Mouse (Mus musculus): Measurements from ENCODE around the gene Mark3. TPM values are rescaled to one million over a fixed set of nuclear protein-coding genes. Genes with fewer than 3 reads are reported as not detected.

The Mark3 gene
- polyA plus RNA-seq, 1 experiment from 2014 or later, result 25.7 TPM

DNA sequence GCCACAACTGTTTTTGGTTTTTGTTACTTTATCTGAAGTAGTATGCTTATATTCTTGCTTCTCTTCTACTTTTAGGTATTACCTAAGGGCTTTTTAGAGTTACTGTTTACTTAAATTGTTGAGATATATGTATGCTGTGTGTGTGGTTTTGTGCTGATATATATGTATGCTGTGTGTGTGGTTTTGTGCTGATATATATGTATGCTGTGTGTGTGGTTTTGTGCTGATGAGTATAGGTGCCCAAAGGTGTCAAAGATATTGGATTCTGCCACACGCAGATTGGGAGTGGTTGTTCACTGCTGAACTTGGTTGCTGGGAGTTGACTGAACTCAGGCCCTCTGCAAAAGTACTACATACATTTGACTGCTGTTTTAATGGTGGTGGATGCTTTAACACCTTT, 24.6 kb downstream of the Mark3 start:
- H3K27me3 ChIP-seq (ENCODE audit: control insufficient read depth, insufficient read depth, low read length), result no peaks in the 10 kb centered on the region
- H3K9me3 ChIP-seq (replicated peaks; ENCODE audit: control insufficient read depth, low read length), result no peaks in the 10 kb centered on the region
- no peak overlapping the region for H3K4me2 ChIP-seq (ENCODE audit: low read depth, low read length)
- H3K4me1 ChIP-seq (ENCODE audit: control insufficient read depth, insufficient read depth, low read length), result no peaks in the 10 kb centered on the region
- WGBS, result 95% methylated on average over 1 of the region's 1 CpGs
- no peak overlapping the region for H3K4me3 ChIP-seq (ENCODE audit: low read length)
- no peak overlapping the region for H3K9ac ChIP-seq (ENCODE audit: low read length)
- no peak overlapping the region for H3K27ac ChIP-seq (ENCODE audit: low read length)
- no peak for ATAC-seq (replicated peaks; ENCODE audit: extremely low read depth, insufficient read depth, low FRiP score)
- peaks cover 39% of the 10 kb centered on the region for H3K36me3 ChIP-seq (ENCODE audit: control insufficient read depth, insufficient read depth)

- H3K27me3 ChIP-seq (ENCODE audit: control insufficient read depth, insufficient read depth, low read length), result no peaks in the 10 kb centered on the region
- no peak for ATAC-seq (replicated peaks; ENCODE audit: extremely low read depth, insufficient read depth, low FRiP score)
- H3K27ac ChIP-seq (ENCODE audit: low read length), result 0 out of 2 replicates have a peak overlapping the region, but pooled peaks have one; percentile 25
- H3K9me3 ChIP-seq (replicated peaks; ENCODE audit: control insufficient read depth, low read length), result no peaks in the 10 kb centered on the region
- H3K4me2 ChIP-seq (ENCODE audit: low read depth, low read length), result no peak overlapping the region
- H3K36me3 ChIP-seq (ENCODE audit: control insufficient read depth, insufficient read depth), result peaks cover 40% of the 10 kb centered on the region
- H3K9ac ChIP-seq (ENCODE audit: low read length), result no peak overlapping the region
- no peak overlapping the region for H3K4me3 ChIP-seq (ENCODE audit: low read length)
- H3K4me1 ChIP-seq (ENCODE audit: control insufficient read depth, insufficient read depth, low read length), result no peaks in the 10 kb centered on the region
- whole genome bisulfite sequencing, result 57% methylated on average over 5 of the region's 5 CpGs
Measured at GRCm38 (mm10) chr12:111599640-111600039, 25.3 kb downstream of the Mark3 start.

DNA sequence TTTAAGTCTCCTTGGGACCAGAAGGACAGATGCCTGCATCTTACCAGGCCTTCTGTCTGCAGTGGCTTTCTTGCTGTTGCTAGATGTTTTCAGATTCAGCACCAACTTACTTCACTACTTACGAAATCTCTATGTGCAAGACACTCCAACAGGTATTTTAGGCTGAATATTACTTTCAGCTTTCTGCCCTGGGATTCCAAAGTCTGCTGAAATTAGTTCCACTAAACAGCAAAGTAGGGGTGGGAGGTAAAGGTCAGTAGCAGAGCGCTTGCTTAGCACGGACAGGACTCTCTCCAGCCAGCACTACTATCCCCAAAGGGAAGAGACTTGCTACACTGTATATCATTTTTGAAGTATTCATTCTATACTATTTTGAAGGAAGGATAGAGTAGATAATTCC, 29.5 kb downstream of the Mark3 start:
- no peak overlapping the region for H3K27ac ChIP-seq (ENCODE audit: low read length)
- WGBS, result 88% methylated on average over 3 of the region's 3 CpGs
- H3K4me1 ChIP-seq (ENCODE audit: control insufficient read depth, insufficient read depth, low read length), result no peaks in the 10 kb centered on the region
- H3K9ac ChIP-seq (ENCODE audit: low read length), result no peak overlapping the region
- H3K9me3 ChIP-seq (replicated peaks; ENCODE audit: control insufficient read depth, low read length), result no peaks in the 10 kb centered on the region
- no peak overlapping the region for H3K4me2 ChIP-seq (ENCODE audit: low read depth, low read length)
- peaks cover 22% of the 10 kb centered on the region for H3K36me3 ChIP-seq (ENCODE audit: control insufficient read depth, insufficient read depth)
- H3K27me3 ChIP-seq (ENCODE audit: control insufficient read depth, insufficient read depth, low read length), result no peaks in the 10 kb centered on the region
- no peak for ATAC-seq (replicated peaks; ENCODE audit: extremely low read depth, insufficient read depth, low FRiP score)
- H3K4me3 ChIP-seq (ENCODE audit: low read length), result no peak overlapping the region

- no peak overlapping the region for H3K9ac ChIP-seq (ENCODE audit: low read length)
- WGBS, result 98% methylated on average over 2 of the region's 2 CpGs
- no peak overlapping the region for H3K4me3 ChIP-seq (ENCODE audit: low read length)
- no peak overlapping the region for H3K4me2 ChIP-seq (ENCODE audit: low read depth, low read length)
- ATAC-seq (replicated peaks; ENCODE audit: extremely low read depth, insufficient read depth, low FRiP score), result no peak
- no peaks in the 10 kb centered on the region for H3K4me1 ChIP-seq (ENCODE audit: control insufficient read depth, insufficient read depth, low read length)
- no peak overlapping the region for H3K27ac ChIP-seq (ENCODE audit: low read length)
- H3K27me3 ChIP-seq (ENCODE audit: control insufficient read depth, insufficient read depth, low read length), result no peaks in the 10 kb centered on the region
- no peaks in the 10 kb centered on the region for H3K9me3 ChIP-seq (replicated peaks; ENCODE audit: control insufficient read depth, low read length)
- peaks cover 24% of the 10 kb centered on the region for H3K36me3 ChIP-seq (ENCODE audit: control insufficient read depth, insufficient read depth)
Measured at GRCm38 (mm10) chr12:111605619-111606018, 31.3 kb downstream of the Mark3 start.

GRCm38 (mm10) chr12:111608015-111608414, 33.7 kb downstream of the Mark3 start:
- H3K9me3 ChIP-seq (replicated peaks; ENCODE audit: control insufficient read depth, low read length), result no peaks in the 10 kb centered on the region
- no peak overlapping the region for H3K4me2 ChIP-seq (ENCODE audit: low read depth, low read length)
- no peak overlapping the region for H3K9ac ChIP-seq (ENCODE audit: low read length)
- no peak overlapping the region for H3K4me3 ChIP-seq (ENCODE audit: low read length)
- H3K4me1 ChIP-seq (ENCODE audit: control insufficient read depth, insufficient read depth, low read length), result no peaks in the 10 kb centered on the region
- H3K27me3 ChIP-seq (ENCODE audit: control insufficient read depth, insufficient read depth, low read length), result no peaks in the 10 kb centered on the region
- H3K27ac ChIP-seq (ENCODE audit: low read length), result no peak overlapping the region
- ATAC-seq (replicated peaks; ENCODE audit: extremely low read depth, insufficient read depth, low FRiP score), result no peak
- H3K36me3 ChIP-seq (ENCODE audit: control insufficient read depth, insufficient read depth), result peaks cover 33% of the 10 kb centered on the region
- 38% methylated on average over 5 of the region's 5 CpGs for WGBS

DNA sequence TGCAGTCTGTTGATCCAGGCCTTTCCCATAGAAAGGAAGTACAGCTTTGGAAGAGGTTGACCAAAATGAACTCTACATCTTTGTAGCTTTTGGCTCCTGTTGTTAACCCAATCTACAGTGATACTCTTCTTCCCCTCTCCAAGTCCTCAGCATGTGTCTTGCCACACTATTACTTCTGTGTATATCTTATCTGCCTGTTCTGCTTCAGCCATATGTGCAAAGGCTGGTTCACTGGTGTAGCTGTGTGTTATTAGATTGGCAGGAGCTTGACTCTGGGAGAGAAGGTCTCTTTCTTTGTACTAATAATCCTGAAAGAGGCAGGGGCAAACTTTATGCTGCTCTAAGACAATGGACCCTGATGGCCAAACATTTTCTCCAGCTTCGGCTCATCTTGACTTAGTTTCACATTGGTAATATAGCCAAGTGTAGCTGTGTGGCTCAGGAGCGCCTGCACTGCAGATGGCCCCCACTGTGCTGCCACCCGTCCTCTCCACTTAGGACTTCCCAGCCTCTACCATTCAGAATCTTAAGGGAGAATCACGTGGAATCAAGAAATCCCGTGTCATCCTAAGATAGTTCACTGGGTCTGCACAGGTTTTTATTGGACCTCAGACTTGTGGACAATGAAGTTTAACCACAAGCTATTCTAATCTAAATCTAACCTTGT, 40.3 kb downstream of the Mark3 start:
- ATAC-seq (replicated peaks; ENCODE audit: extremely low read depth, insufficient read depth, low FRiP score), result no peak
- no peaks in the 10 kb centered on the region for H3K27me3 ChIP-seq (ENCODE audit: control insufficient read depth, insufficient read depth, low read length)
- no peak overlapping the region for H3K4me2 ChIP-seq (ENCODE audit: low read depth, low read length)
- H3K9ac ChIP-seq (ENCODE audit: low read length), result no peak overlapping the region
- H3K9me3 ChIP-seq (replicated peaks; ENCODE audit: control insufficient read depth, low read length), result no peaks in the 10 kb centered on the region
- H3K36me3 ChIP-seq (ENCODE audit: control insufficient read depth, insufficient read depth), result peaks cover 26% of the 10 kb centered on the region
- H3K4me1 ChIP-seq (ENCODE audit: control insufficient read depth, insufficient read depth, low read length), result peaks cover 11% of the 10 kb centered on the region
- WGBS, result 84% methylated on average over 5 of the region's 5 CpGs
- no peak overlapping the region for H3K4me3 ChIP-seq (ENCODE audit: low read length)
- H3K27ac ChIP-seq (ENCODE audit: low read length), result no peak overlapping the region

- no peak overlapping the region for H3K9ac ChIP-seq (ENCODE audit: low read length)
- no peak overlapping the region for H3K4me2 ChIP-seq (ENCODE audit: low read depth, low read length)
- peak; percentile 75; the same call in 1 of the 2 replicates for ATAC-seq (replicated peaks; ENCODE audit: extremely low read depth, insufficient read depth, low FRiP score)
- 50% methylated on average over 7 of the region's 7 CpGs for WGBS
- no peak overlapping the region for H3K4me3 ChIP-seq (ENCODE audit: low read length)
- H3K27ac ChIP-seq (ENCODE audit: low read length), result peak overlapping the region; percentile 53
- H3K27me3 ChIP-seq (ENCODE audit: control insufficient read depth, insufficient read depth, low read length), result no peaks in the 10 kb centered on the region
- H3K4me1 ChIP-seq (ENCODE audit: control insufficient read depth, insufficient read depth, low read length), result peaks cover 11% of the 10 kb centered on the region
- H3K36me3 ChIP-seq (ENCODE audit: control insufficient read depth, insufficient read depth), result peaks cover 20% of the 10 kb centered on the region
- no peaks in the 10 kb centered on the region for H3K9me3 ChIP-seq (replicated peaks; ENCODE audit: control insufficient read depth, low read length)
Measured at GRCm38 (mm10) chr12:111618266-111618665, 43.9 kb downstream of the Mark3 start.

GRCm38 (mm10) chr12:111648061-111648645, 73.8 kb downstream of the Mark3 start:
- Histone ChIP-seq H3K4me3 (ENCODE audit: low read length) (no peak overlapping the region), H3K27me3 (ENCODE audit: control insufficient read depth, insufficient read depth, low read length) (no peaks in the 10 kb centered on the region), H3K9ac (ENCODE audit: low read length) (no peak overlapping the region), H3K36me3 (ENCODE audit: control insufficient read depth, insufficient read depth) (peaks cover 37% of the 10 kb centered on the region), H3K9me3 (replicated peaks; ENCODE audit: control insufficient read depth, low read length) (0 out of 2 replicates have a peak, but pooled peaks cover under 1% of the 10 kb centered on the region), H3K4me2 (ENCODE audit: low read depth, low read length) (no peak overlapping the region), H3K4me1 (ENCODE audit: control insufficient read depth, insufficient read depth, low read length) (no peaks in the 10 kb centered on the region), H3K27ac (ENCODE audit: low read length) (no peak overlapping the region)
- peak; percentile 58; the same call in 1 of the 2 replicates for ATAC-seq (replicated peaks; ENCODE audit: extremely low read depth, insufficient read depth, low FRiP score)
- WGBS, result 50% methylated on average over 6 of the region's 6 CpGs

GRCm38 (mm10) chr12:111652953-111653352, 78.6 kb downstream of the Mark3 start:
- no peak overlapping the region for H3K4me3 ChIP-seq (ENCODE audit: low read length)
- no peaks in the 10 kb centered on the region for H3K4me1 ChIP-seq (ENCODE audit: control insufficient read depth, insufficient read depth, low read length)
- ATAC-seq (replicated peaks; ENCODE audit: extremely low read depth, insufficient read depth, low FRiP score), result no peak
- H3K9me3 ChIP-seq (replicated peaks; ENCODE audit: control insufficient read depth, low read length), result no peaks in the 10 kb centered on the region
- H3K36me3 ChIP-seq (ENCODE audit: control insufficient read depth, insufficient read depth), result peaks cover 32% of the 10 kb centered on the region
- no peaks in the 10 kb centered on the region for H3K27me3 ChIP-seq (ENCODE audit: control insufficient read depth, insufficient read depth, low read length)
- no peak overlapping the region for H3K4me2 ChIP-seq (ENCODE audit: low read depth, low read length)
- H3K27ac ChIP-seq (ENCODE audit: low read length), result no peak overlapping the region
- 81% methylated on average over 3 of the region's 3 CpGs for WGBS
- no peak overlapping the region for H3K9ac ChIP-seq (ENCODE audit: low read length)
